Mouse (Mus musculus) T-helper 1 cell (primary cell): Measurements from ENCODE around the gene Ccr10.
"Not testable (repeated sequence)": the region's sequence is repeated elsewhere in the genome, so short reads cannot be mapped to it uniquely, and the experiment has no call there.

Experiments used
- in situ Hi-C: fragments of 300-600 bp; cut with MboI, MseI; formaldehyde crosslinking; loops from one replicate; pipeline ENCODE4 v1.15.1; 2025; ENCODE audit warnings: high pct_unique_total_duplicates

Ccr10 gene

DNA sequence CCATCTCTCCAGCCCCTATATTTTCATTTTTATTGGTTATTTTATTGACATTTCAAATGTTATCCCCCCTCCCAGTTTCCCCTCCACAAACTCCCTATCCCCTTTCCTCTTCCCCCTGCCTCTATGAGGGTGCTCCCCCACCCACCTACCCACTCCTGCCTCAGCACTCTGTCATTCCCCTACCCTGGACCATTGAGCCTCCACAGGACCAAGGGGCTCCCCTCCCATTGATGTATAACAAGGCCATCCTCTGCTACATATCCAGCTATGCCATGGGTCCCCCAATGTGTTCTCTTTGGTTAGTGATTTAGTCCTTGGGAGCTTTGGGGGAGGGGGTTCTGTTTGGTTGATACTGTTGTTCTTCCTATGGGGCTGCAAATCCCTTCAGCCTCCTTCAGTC lies 20.6 kb downstream of the Ccr10 start:
- in situ Hi-C loops, result no loop called here

DNA sequence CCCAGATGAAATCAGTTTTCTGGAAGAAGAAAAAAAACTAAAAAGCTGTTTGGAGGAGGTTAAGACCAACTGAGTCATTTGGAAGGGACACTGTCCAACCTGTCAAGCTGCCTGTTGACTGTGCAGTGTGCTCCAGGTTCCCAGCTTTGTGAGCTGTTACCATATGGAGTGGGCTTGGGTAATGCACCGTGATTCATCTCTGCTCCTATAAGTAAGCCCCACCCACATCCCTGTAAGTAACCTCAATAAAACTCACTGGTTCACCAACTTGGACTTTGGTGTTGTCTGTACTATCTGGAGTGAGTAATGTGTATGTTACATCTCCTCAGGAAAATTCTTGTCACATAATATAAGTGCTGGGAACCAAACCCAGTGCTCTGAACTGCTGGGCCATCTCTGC lies 22.4 kb downstream of the Ccr10 start:
- in situ Hi-C loops, result no loop called here

DNA sequence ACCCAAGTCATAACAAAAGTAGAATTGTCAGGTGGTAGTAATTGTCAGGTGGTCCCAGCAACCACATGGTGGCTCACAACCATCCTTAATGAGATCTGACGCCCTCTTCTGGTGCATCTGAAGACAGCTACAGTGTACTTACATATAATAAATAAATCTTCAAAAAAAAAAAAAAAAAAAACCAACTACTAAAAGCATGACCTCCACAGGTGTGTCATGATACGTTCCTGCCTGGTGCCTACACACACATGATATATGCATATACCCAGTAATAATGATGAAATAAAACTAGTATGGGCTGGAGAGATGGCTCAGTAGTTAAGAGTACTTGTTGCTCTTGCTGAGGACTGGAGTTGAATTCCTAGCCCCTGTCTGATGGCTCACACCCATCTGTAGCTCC lies 24.2 kb downstream of the Ccr10 start:
- in situ Hi-C loops, result no loop called here

DNA sequence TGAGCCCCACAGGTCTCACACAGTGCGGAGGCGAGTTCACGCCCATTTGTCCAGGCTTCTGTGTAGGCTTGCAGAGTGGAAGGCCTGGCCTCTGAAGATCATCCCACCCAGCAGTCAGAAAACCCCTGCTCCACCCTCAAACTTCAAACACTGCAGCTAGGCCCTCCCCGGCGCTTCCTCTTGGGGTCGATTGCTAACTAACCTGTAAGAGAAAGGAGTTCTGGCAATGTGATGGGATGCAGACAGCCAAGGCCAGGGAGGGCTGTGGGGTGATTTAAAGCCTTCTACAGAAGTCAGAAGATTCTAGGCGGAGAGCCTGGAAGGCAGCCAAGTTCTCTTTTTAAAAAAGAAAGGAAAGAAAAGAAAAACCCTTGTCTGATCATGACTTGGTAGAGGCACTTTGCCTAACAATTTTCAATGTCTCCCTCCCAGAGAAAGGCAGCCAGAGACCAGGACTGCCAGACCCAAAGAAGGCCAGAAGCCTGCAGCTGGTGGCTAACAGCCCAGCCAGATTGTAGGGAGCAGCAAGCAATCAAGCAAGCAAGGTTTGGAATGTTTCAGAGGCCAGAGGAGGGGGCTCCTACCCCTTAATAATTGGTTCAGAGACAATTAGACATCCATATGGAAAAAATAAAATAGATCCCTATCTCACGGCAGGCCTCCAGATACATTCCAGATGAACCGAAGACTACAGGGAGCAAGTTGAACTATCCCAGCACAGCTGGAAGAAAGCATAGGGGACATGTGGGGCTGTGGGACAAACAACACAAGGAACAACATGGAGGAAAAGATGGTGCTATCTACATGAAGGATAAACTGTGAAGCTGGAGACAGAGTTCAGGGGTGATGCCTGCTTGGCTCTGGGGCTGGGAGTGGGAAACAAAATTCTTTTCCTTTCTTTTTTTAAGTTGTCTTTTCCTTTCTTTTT lies 25.8 kb downstream of the Ccr10 start:
- in situ Hi-C loops, result no loop called here

DNA sequence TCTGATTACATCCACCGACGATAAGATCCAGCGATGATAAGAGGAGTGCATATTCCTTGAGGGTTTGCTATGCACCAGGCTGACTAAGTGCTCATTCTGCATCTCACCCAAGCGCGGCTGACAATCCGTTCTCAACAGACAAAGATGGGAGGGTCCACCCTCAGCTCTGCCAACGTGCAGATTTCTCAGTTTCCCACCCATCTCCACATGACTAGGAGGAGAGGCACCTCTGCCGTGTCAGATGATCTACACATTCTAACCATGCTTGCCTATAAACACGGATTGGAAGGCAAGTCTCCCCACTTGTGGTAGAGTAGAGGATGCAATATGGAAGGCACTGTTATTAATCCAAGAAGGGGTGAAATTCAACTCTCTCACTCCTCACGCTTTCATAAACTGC lies 26.5 kb downstream of the Ccr10 start:
- in situ Hi-C loops, result no loop called here

DNA sequence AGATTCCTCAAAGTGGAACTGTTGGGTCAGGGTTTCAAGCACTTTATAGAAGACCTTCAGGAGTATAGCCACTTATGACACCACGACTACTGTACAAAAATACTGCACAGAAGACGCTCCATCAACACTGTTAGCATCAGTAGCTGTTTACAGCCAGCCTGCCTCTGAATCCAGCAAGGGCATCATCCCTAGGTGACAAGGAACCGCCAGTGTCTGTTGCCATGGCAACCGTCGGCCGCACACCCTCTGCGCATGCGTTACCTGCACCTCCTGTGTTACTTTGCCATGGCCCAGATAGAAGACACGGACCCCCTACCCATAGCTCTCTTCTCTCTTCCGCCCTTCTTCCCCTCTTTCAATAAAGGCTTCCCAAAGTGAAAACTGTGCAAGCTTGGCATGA lies 28.9 kb downstream of the Ccr10 start:
- in situ Hi-C loops, result no loop called here

DNA sequence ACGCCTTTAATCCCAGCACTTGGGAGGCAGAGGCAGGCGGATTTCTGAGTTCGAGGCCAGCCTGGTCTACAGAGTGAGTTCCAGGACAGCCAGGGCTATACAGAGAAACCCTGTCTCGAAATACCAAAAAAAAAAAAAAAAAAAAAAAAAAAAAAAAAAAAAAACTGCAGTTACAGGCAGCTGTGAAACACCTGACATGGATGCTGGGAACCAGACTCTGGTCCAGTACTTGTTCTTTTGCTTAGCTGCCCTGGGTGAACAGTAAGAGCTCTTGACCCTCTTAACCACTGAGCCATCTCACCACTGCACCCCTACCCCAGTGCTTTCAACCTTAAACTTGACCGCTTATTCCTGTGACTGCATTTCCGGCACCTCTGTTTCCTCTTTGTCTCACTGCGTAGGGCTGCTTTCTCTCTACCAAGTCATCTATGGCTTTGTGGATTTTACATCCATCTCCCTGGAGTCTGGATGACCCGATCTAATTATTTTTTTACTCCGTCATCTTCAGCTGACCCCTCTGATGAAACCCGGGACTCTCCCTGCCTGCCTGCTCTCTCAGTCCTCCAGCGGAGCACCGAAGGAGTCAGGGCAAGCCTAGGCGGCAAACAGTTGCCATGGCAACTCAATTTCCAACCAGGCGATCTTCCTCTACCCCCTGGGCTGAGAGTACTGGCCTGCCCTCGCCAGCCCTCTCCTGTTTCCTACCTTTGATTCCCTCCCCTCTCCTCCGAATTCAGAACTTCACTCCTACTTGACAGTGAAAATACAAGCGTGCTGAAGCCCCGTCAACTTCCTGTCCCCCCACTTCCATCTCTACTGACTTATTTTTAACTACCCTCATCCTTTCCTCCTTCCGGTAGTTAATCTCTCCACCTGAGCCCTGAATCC lies 31.7 kb downstream of the Ccr10 start:
- in situ Hi-C loops, result no loop called here

DNA sequence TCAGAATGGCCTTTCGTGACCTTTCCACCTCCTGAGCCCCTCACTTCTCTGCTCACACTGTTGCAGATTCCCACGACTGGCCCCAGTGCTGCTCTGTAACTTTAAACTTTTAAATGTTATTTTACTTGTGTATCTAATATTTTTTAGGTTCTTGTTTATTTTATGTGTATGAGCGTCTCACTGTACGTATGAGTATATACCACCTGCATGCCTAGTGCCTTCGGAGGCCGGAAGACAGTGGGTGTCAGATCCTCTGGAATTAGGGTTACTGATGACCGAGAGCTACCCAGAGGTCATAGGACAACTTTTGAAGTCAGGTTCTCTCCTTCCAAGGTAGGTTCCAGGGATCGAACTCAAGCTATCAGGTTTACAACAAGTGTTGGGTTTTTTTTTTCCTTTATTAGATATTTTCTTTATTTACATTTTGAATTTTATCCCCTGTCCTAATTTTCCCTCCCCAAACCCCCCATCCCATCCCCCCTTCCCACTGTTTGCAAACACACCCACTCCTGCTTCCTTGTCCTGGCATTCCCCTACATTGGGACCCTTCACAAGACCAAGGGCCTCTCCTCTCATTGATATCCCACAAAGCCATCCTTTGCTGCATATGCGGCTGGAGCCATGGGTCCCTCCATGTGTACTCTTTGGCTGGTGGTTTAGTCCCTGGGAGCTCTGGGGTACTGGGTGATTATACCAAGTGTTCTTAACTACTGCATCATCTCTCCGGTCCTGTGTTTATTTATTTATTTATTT lies 32.9 kb downstream of the Ccr10 start:
- in situ Hi-C loops, result no loop called here

DNA sequence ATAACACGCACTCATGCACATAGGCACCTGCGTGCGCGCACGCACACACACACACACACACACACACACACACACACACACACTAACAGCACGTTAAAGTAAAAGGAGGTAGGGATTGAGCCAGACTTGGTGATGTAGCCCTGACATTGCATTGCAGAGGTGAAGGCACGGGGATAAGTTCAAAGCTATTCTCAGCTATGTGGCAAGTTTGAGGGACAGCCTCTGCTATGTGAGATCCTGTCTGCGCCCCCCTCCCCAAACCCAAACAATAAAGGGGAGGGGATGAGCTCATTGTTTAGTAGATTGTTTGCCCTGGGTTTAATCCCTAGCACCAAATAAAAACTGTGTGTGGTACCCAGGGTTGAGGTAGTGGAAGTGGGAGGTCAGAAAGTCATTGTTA lies 34.2 kb downstream of the Ccr10 start:
- in situ Hi-C loops, result no loop called here

DNA sequence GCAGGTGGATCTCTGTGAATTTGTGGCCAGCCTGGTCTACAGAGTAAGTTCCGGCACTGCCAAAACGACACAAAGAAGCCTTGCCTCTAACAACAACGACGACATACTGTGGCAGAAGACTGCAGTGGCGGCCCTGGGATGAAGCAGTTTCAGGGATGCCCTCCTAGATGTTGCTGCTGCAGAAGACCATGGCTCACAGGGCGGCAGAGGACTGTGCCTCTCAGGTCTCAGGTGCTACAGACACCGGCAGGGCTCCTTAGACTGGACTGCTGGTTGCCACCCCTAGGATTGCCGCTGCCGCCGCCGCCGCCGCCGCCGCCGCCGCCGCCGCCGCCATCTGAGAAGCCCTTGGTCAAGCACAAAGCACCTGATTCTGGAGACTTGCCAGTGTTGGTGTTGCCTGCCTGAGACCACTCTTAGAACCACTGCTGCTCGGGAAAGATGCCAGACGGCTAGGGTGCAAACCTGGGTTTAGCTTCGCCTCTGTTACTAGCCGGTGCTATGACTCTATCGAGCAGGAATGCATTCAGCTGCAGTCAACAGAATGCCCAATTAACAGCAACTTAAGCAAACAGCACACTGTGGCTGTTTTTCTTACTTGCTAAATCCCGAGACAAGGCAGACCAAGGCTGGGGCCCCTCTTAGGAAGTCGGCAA lies 35.0 kb downstream of the Ccr10 start:
- in situ Hi-C loops, result no loop called here

DNA sequence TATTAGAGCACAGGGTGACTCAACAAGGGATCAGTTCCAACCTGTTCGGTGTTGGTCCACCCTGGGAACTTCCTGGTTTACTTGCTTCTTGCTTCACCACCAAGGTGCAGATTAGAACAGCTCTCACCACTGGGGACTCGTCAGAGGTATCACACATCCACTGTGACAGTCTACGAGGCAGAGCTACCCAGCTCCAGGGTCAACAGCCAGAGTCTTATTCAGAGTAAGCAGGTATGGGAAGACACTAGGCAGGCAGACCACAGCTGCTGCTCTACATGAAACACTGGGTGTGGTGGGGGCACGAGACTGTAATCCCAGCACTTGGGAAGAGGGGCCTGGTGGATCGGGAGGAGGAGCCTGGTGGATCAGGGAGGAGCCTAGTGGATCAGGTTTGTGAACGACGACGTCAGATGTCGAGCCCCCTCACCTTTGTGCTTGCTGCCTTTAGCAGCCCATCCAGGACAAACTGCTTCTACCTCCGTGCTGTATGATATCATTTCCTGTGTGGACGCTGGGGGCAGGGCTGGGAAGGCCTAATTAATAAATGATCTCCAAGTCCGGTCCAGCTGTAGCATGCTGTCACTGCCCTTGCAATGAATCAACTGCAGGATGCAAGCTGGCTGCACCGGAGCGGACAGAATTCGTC lies 36.6 kb downstream of the Ccr10 start:
- in situ Hi-C loops, result no loop called here

DNA sequence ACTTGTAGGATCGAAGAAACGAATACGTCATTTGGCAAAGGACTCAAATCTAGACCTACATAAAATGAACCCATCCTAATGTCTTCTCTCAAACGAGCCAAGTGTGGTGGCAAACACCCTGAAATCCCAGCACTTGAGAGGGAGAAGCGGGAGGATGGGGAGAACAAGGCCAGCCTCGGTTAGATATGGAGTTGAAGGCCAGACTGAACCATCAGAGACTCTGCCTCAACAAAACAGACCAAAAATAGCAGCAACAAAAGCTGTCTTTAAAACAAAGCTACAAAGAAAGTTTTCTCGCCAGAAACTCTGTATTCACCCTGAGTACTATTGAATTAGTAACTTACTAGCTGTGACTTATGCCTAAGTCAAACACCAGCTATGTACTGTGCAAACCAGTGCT lies 38.2 kb downstream of the Ccr10 start:
- in situ Hi-C loops, result no loop called here

DNA sequence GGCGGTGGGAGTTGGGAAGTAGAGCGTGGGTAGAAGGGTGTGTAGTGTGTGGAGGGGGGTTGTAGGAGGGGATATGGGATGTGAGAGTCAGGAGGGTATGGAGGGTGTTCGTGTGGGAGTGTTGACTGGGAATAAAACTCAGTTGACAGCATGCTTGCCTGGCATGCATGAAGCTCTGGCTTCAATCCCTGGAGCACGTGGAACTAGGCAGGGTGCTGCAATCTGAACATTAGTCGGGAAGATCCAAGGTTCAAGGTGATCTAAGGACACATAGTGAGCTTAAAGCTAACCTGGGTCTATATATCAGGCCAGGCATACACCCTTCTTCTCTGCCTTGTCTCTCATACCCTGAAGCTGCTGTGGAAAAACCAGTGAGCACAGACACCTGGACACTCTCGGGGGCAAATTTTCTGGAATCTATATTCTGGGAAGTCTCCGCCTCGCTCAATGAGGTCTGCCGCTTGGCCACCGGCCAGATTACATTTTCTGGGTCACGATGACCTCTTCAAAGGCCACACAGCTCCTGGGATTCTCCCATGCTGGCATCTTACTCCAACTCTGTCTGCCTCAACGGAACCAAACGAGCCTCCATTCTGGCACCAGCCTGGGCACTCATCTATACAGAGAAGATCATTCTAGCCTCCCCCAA lies 40.9 kb downstream of the Ccr10 start:
- in situ Hi-C loops, result no loop called here

DNA sequence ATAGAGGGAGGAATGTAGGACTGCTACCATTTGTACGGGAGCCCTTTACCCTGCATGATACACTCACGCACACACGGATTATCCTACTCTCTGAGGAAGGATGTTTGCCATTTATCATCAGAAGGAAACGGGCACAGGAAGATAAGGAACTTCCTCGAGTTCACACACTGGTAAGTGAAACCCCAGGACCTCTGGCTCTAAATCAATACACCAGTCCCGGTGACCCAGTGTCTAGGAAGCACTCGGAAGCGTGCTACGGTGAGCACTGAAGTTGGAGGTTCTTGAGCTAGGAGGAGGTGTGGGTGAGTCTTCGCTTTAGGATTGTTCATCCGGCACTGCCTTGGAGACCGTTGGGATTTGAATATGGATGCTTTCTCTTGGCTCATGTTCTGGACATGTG lies 42.2 kb downstream of the Ccr10 start:
- in situ Hi-C loops, result no loop called here

DNA sequence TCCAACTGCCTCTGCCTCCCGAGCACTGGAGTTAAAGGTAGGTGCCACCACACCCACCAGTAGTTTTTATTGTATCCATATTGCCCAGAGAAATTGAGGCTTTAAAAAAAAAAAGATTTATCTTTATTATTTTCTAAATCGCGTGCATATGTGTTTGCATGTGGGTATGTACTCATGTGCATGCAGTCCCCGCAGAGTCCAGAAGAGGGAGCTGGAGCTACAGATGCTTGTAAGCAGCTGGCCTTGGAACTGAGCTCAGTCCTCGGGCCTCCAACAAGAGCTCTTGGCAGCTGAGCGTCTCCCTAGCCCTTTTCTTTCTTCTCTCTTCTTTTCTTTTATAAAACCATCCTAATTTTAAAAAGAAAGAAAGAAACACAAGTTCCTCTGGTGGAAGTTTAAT lies 43.5 kb downstream of the Ccr10 start:
- in situ Hi-C loops, result no loop called here

DNA sequence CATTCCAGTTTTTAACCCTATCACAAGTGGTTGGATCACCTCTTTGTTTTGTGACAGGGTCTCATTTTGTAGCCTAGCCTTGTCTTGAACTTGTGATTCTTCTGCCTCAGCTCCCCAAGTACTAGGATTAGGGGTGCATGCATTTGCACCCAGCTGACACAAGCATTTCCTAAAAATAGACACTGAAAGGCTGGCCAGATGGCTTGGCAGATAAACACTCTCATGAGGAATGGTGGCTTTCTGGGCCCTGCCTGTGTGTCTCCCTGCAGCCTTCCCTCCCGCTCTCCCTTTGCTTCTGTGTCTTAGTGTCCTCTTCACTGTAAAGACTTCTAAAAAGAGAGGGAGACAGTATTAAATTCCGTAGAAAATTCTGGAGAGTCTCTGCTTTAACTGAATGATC lies 44.1 kb downstream of the Ccr10 start:
- in situ Hi-C loops, result no loop called here

DNA sequence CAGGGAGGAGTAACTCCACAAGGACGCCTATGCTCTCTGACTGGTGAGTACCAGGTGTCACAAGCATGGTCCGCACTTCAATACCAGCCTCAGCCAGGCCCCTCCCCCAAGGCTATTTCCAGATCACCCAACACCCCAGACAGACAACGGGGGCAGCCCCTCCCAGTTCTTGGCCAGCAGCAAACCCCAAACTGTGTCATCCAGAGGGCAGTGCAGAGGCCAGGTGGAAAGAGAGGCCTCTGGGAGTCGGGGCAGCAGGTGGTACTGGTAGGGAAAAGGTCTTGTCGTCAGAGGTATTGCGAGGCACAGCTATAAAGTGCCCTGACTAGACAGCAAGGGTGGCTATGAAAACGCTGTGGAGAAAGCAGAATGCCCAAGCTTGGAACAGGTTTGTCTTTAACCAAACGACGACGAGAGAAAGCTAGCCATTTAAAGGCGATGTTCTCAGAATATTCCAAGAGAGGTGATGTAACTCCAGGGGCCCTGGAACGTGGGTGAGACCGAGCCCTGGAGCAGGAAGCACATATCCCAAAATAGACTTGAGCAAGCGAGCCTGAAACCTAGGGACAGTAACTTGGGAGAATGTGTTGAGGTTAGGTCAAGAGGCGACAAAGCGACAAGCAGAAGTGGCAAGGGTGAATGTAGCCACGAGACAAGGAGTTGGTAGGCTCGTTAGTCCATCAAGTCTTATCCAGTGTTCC lies 45.0 kb downstream of the Ccr10 start:
- in situ Hi-C loops, result no loop called here

DNA sequence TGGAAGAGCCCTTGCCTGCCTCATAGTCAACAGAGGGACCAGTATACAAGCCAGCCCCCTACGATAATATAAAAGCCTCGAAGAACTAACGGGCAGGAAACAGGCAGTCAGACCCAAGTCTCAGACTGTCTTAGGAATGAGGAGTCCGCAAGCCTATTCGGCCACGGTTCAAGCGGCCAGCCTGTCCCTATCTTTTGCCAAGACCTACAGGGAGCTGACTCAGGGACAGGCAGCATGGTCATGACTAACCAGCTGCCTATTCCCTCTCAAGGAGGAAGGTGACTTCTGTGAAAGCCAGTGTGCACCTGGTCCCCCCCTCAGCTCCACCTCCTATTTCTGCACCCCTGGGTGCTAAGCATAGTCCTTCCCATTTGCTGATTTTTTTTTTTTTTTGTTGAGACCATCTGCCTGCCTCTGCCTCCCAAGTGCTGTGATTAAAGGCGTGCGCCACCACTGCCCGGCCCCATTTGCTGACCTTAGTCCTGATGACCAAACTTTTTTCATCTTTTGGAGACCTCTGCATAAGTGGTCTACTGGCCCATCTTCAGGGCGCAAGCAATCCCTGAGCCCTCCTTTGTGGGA lies 46.2 kb downstream of the Ccr10 start:
- in situ Hi-C loops, result no loop called here

DNA sequence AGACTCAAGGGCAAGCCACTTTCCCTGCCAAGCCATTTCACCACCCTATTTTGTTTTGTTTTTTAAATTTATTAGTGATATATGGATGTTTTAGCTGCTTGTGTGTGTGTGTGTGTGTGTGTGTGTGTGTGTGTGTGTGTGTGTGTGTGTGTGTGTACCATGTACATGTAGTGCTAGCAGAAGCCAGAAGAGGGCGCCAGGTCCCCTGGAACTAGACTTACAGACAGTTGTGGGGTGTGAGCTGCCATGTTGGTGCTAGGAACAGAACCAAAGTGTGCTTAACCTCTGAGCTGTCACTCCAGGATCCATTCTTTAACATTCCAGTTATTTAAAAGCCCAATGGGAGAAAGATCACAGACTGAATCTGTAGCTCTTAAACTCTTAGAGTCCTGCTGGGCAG lies 48.2 kb downstream of the Ccr10 start:
- in situ Hi-C loops, result no loop called here

DNA sequence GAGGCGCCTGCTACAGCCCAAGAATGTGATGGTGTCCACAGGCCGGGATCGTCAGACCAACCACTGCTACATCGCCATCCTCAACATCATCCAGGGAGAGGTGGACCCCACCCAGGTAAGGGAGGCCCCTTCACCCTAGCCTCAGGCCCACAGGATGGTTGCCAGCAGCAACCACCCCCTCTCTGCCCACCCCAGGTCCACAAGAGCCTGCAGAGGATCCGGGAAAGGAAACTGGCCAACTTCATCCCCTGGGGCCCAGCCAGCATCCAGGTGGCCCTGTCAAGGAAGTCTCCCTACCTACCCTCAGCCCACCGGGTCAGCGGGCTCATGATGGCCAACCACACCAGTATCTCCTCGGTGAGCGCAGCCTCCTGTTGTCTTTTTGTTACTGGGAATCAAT lies 50.2 kb downstream of the Ccr10 start:
- in situ Hi-C loops, result not testable (repeated sequence)
